Mouse (Mus musculus): ENCODE data around the gene Cog2. TPM values are rescaled to one million over a fixed set of nuclear protein-coding genes. Genes with fewer than 3 reads are reported as not detected.

Gene Cog2
- polyA plus RNA-seq, 1 experiment from 2014 or later = 40.0 TPM

GRCm38 (mm10) chr8:124548187-124548586 lies 27.6 kb downstream of the Cog2 start:
- WGBS = 73% methylated on average over 1 of the region's 1 CpGs

GRCm38 (mm10) chr8:124551011-124551661 lies 30.6 kb downstream of the Cog2 start:
- no peak overlapping the region for H3K4me3 ChIP-seq
- H3K9ac ChIP-seq (replicated peaks) = no peak overlapping the region
- WGBS = 90% methylated on average over 15 of the region's 15 CpGs
- ATAC-seq (replicated peaks) = no peak
- H3K4me2 ChIP-seq (replicated peaks) = no peak overlapping the region
- no peak overlapping the region for H3K27ac ChIP-seq (replicated peaks)
- no peaks in the 10 kb centered on the region for H3K4me1 ChIP-seq
- H3K36me3 ChIP-seq = peaks cover 65% of the 10 kb centered on the region
- H3K9me3 ChIP-seq = no peaks in the 10 kb centered on the region
- H3K27me3 ChIP-seq = no peaks in the 10 kb centered on the region

More at GRCm38 (mm10) chr8:124548187-124548586, 27.6 kb downstream of the Cog2 start:
- Histone ChIP-seq H3K9me3 (no peaks in the 10 kb centered on the region), H3K9ac (replicated peaks) (no peak overlapping the region), H3K36me3 (peaks cover 93% of the 10 kb centered on the region), H3K27me3 (no peaks in the 10 kb centered on the region), H3K4me2 (replicated peaks) (no peak overlapping the region), H3K27ac (replicated peaks) (no peak overlapping the region), H3K4me1 (no peaks in the 10 kb centered on the region), H3K4me3 (no peak overlapping the region)
- no peak for ATAC-seq (replicated peaks)

GRCm38 (mm10) chr8:124555113-124555750 lies 34.7 kb downstream of the Cog2 start:
- Histone ChIP-seq H3K4me3 (no peak overlapping the region), H3K4me2 (replicated peaks) (no peak overlapping the region), H3K9ac (replicated peaks) (no peak overlapping the region), H3K36me3 (peaks cover 28% of the 10 kb centered on the region), H3K9me3 (no peaks in the 10 kb centered on the region), H3K4me1 (0 out of 2 replicates have a peak, but pooled peaks cover 6% of the 10 kb centered on the region), H3K27ac (replicated peaks) (no peak overlapping the region), H3K27me3 (no peaks in the 10 kb centered on the region)
- WGBS = 93% methylated on average over 7 of the region's 7 CpGs
- no peak for ATAC-seq (replicated peaks)

- no peak for ATAC-seq (replicated peaks)
- 81% methylated on average over 7 of the region's 7 CpGs for WGBS
- Histone ChIP-seq H3K4me3 (no peak overlapping the region), H3K4me2 (replicated peaks) (no peak overlapping the region), H3K9me3 (no peaks in the 10 kb centered on the region), H3K27ac (replicated peaks) (0 out of 2 replicates have a peak overlapping the region, but pooled peaks have one; percentile 43), H3K27me3 (no peaks in the 10 kb centered on the region), H3K4me1 (0 out of 2 replicates have a peak, but pooled peaks cover 6% of the 10 kb centered on the region), H3K9ac (replicated peaks) (no peak overlapping the region), H3K36me3 (peaks cover 19% of the 10 kb centered on the region)
These were observed 35.6 kb downstream of the Cog2 start for GRCm38 (mm10) chr8:124556164-124556563.

- no peaks in the 10 kb centered on the region for H3K9me3 ChIP-seq
- 68% methylated on average over 13 of the region's 13 CpGs for WGBS
- H3K4me3 ChIP-seq = no peak overlapping the region
- H3K4me1 ChIP-seq = 0 out of 2 replicates have a peak, but pooled peaks cover 6% of the 10 kb centered on the region
- peaks cover 14% of the 10 kb centered on the region for H3K36me3 ChIP-seq
- H3K9ac ChIP-seq (replicated peaks) = no peak overlapping the region
- H3K4me2 ChIP-seq (replicated peaks) = no peak overlapping the region
- no peak for ATAC-seq (replicated peaks)
- 0 out of 2 replicates have a peak overlapping the region, but pooled peaks have one; percentile 43 for H3K27ac ChIP-seq (replicated peaks)
- H3K27me3 ChIP-seq = no peaks in the 10 kb centered on the region
These were observed 36.1 kb downstream of the Cog2 start for GRCm38 (mm10) chr8:124556658-124557057.

GRCm38 (mm10) chr8:124557476-124557875 lies 36.9 kb downstream of the Cog2 start:
- ATAC-seq (replicated peaks) = no peak
- 0 out of 2 replicates have a peak, but pooled peaks cover 6% of the 10 kb centered on the region for H3K4me1 ChIP-seq
- H3K9me3 ChIP-seq = no peaks in the 10 kb centered on the region
- no peak overlapping the region for H3K9ac ChIP-seq (replicated peaks)
- no peaks in the 10 kb centered on the region for H3K27me3 ChIP-seq
- no peak overlapping the region for H3K4me2 ChIP-seq (replicated peaks)
- WGBS = 73% methylated on average over 5 of the region's 5 CpGs
- no peak overlapping the region for H3K27ac ChIP-seq (replicated peaks)
- no peak overlapping the region for H3K4me3 ChIP-seq
- H3K36me3 ChIP-seq = peaks cover 5% of the 10 kb centered on the region

- H3K36me3 ChIP-seq = no peaks in the 10 kb centered on the region
- H3K9me3 ChIP-seq = no peaks in the 10 kb centered on the region
- no peak overlapping the region for H3K4me2 ChIP-seq (replicated peaks)
- no peaks in the 10 kb centered on the region for H3K27me3 ChIP-seq
- no peaks in the 10 kb centered on the region for H3K4me1 ChIP-seq
- H3K9ac ChIP-seq (replicated peaks) = no peak overlapping the region
- no peak for ATAC-seq (replicated peaks)
- no peak overlapping the region for H3K4me3 ChIP-seq
- WGBS = 86% methylated on average over 6 of the region's 6 CpGs
- H3K27ac ChIP-seq (replicated peaks) = no peak overlapping the region
These were observed 46.6 kb downstream of the Cog2 start for GRCm38 (mm10) chr8:124567126-124567525.

- Histone ChIP-seq H3K4me1 (no peaks in the 10 kb centered on the region), H3K9ac (replicated peaks) (no peak overlapping the region), H3K27ac (replicated peaks) (no peak overlapping the region)
These were observed 47.0 kb downstream of the Cog2 start for GRCm38 (mm10) chr8:124567584-124567983.

GRCm38 (mm10) chr8:124569100-124569499 lies 48.5 kb downstream of the Cog2 start:
- H3K27ac ChIP-seq (replicated peaks) = no peak overlapping the region
- H3K9me3 ChIP-seq = no peaks in the 10 kb centered on the region
- 75% methylated on average over 2 of the region's 2 CpGs for WGBS
- no peak overlapping the region for H3K4me2 ChIP-seq (replicated peaks)
- H3K36me3 ChIP-seq = no peaks in the 10 kb centered on the region
- H3K4me1 ChIP-seq = no peaks in the 10 kb centered on the region
- no peak overlapping the region for H3K4me3 ChIP-seq
- no peak for ATAC-seq (replicated peaks)
- H3K27me3 ChIP-seq = no peaks in the 10 kb centered on the region
- H3K9ac ChIP-seq (replicated peaks) = no peak overlapping the region

More at GRCm38 (mm10) chr8:124567584-124567983, 47.0 kb downstream of the Cog2 start:
- ATAC-seq (replicated peaks) = no peak
- no peaks in the 10 kb centered on the region for H3K27me3 ChIP-seq
- no peaks in the 10 kb centered on the region for H3K36me3 ChIP-seq
- 89% methylated on average over 3 of the region's 3 CpGs for WGBS
- H3K4me3 ChIP-seq = no peak overlapping the region
- H3K9me3 ChIP-seq = no peaks in the 10 kb centered on the region
- no peak overlapping the region for H3K4me2 ChIP-seq (replicated peaks)

GRCm38 (mm10) chr8:124569593-124569992 lies 49.0 kb downstream of the Cog2 start, which contains the start of gene Agt:
Gene Agt, minus strand, starts transcription at chr8:124569706.
- H3K4me1 ChIP-seq = no peaks in the 10 kb centered on the region
- H3K4me3 ChIP-seq = no peak within 1 kb of the TSS
- no peak within 1 kb of the TSS for H3K4me2 ChIP-seq (replicated peaks)
- no peaks in the 10 kb centered on the region for H3K36me3 ChIP-seq
- H3K9ac ChIP-seq (replicated peaks) = no peak within 1 kb of the TSS
- no peaks in the 10 kb centered on the region for H3K9me3 ChIP-seq
- no peak for ATAC-seq (replicated peaks)
- no peak within 1 kb of the TSS for H3K27ac ChIP-seq (replicated peaks)
- no peaks in the 10 kb centered on the region for H3K27me3 ChIP-seq
- WGBS = 79% methylated on average over 2 of the region's 2 CpGs

GRCm38 (mm10) chr8:124571732-124572429 lies 51.3 kb downstream of the Cog2 start:
- Histone ChIP-seq H3K9ac (replicated peaks) (no peak overlapping the region), H3K27me3 (no peaks in the 10 kb centered on the region), H3K27ac (replicated peaks) (no peak overlapping the region), H3K4me1 (no peaks in the 10 kb centered on the region), H3K36me3 (no peaks in the 10 kb centered on the region), H3K9me3 (no peaks in the 10 kb centered on the region), H3K4me3 (no peak overlapping the region), H3K4me2 (replicated peaks) (no peak overlapping the region)
- ATAC-seq (replicated peaks) = no peak
- 67% methylated on average over 8 of the region's 8 CpGs for WGBS

- Histone ChIP-seq H3K4me1 (no peaks in the 10 kb centered on the region), H3K4me2 (replicated peaks) (no peak overlapping the region), H3K4me3 (no peak overlapping the region), H3K36me3 (no peaks in the 10 kb centered on the region), H3K27me3 (no peaks in the 10 kb centered on the region), H3K9ac (replicated peaks) (no peak overlapping the region), H3K27ac (replicated peaks) (no peak overlapping the region), H3K9me3 (no peaks in the 10 kb centered on the region)
- no peak for ATAC-seq (replicated peaks)
These were observed 51.8 kb downstream of the Cog2 start for GRCm38 (mm10) chr8:124572430-124572775.
